Mouse (Mus musculus): Measurements from ENCODE around the gene Ndufs5. TPM values are rescaled to one million over a fixed set of nuclear protein-coding genes. Genes with fewer than 3 reads are reported as not detected.

Gene Ndufs5
- polyA plus RNA-seq, 1 experiment: 95.2 TPM

- 87% methylated on average over 4 of the region's 4 CpGs for WGBS
- no peaks in the 10 kb centered on the region; the same call in 1 of the 2 replicates for H3K4me1 ChIP-seq (ENCODE audit: control insufficient read depth, insufficient read depth, low read length)
- no peak overlapping the region for H3K4me3 ChIP-seq (replicated peaks; ENCODE audit: control insufficient read depth, low read depth, low read length)
- no peak overlapping the region for H3K27ac ChIP-seq (ENCODE audit: control insufficient read depth, insufficient read depth, low read depth, low read length, poor library complexity)
- TF ChIP-seq CTCF (IDR thresholded peaks at IDR 0.05; ENCODE audit: control insufficient read depth, insufficient read depth, low read length) (no peak), POLR2A (IDR thresholded peaks at IDR 0.05; ENCODE audit: borderline replicate concordance, control insufficient read depth, low read depth, low read length) (no peak)
These were observed 27.3 kb upstream of the Ndufs5 start for GRCm38 (mm10) chr4:123745221-123745775.

DNA sequence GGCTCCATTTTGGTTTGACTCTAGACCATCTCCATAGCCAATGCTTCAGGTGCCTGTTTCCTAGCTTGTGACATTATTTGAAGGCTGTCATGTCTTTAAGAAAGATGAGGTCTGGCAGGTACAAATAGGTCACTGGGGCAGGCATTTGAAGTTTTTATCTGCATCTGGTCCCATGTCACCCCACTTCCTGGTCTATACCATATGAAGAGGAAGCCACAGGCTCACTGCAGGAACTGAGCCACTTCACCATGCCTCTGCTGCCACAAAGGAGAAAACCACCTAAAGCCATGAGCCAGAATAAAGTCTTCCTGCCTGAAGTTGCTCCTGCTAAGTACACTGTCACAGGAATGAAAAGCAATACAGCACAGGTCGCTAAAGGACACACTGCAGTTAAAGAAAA, 24.9 kb upstream of the Ndufs5 start:
- WGBS: 71% methylated on average over 1 of the region's 1 CpGs
- H3K4me1 ChIP-seq (ENCODE audit: control insufficient read depth, insufficient read depth, low read length): no peaks in the 10 kb centered on the region; the same call in 1 of the 2 replicates

DNA sequence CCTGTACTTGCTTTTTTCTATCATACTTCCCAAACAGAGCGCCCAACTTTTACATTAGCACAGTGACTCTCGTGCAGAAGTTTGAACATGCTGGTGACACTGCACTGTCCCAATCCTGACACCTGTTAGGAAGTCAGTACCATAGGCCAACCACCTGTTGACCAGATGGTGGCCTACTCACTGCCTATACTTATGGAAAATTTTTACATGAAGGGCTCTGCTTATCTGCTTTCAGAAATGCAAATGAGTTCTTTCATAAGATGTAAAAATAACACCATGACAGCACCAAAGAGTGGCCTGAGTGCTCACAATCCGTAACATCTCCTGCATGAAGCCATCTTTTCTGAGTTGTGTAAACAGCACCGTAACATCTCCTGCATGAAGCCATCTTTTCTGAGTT, 20.7 kb upstream of the Ndufs5 start:
- H3K27ac ChIP-seq (ENCODE audit: control insufficient read depth, insufficient read depth, low read depth, low read length, poor library complexity): no peak overlapping the region
- TF ChIP-seq POLR2A (IDR thresholded peaks at IDR 0.05; ENCODE audit: borderline replicate concordance, control insufficient read depth, low read depth, low read length) (no peak), CTCF (IDR thresholded peaks at IDR 0.05; ENCODE audit: control insufficient read depth, insufficient read depth, low read length) (no peak)
- H3K4me3 ChIP-seq (replicated peaks; ENCODE audit: control insufficient read depth, low read depth, low read length): no peak overlapping the region
- 87% methylated on average over 4 of the region's 4 CpGs for WGBS
- no peaks in the 10 kb centered on the region for H3K4me1 ChIP-seq (ENCODE audit: control insufficient read depth, insufficient read depth, low read length)

More for the DNA sequence above, 24.9 kb upstream of the Ndufs5 start:
- no peak overlapping the region for H3K27ac ChIP-seq (ENCODE audit: control insufficient read depth, insufficient read depth, low read depth, low read length, poor library complexity)
- TF ChIP-seq POLR2A (IDR thresholded peaks at IDR 0.05; ENCODE audit: borderline replicate concordance, control insufficient read depth, low read depth, low read length) (no peak), CTCF (IDR thresholded peaks at IDR 0.05; ENCODE audit: control insufficient read depth, insufficient read depth, low read length) (no peak)
- no peak overlapping the region for H3K4me3 ChIP-seq (replicated peaks; ENCODE audit: control insufficient read depth, low read depth, low read length)

GRCm38 (mm10) chr4:123733532-123733931, 15.5 kb upstream of the Ndufs5 start:
- WGBS: 88% methylated on average over 9 of the region's 9 CpGs
- H3K27ac ChIP-seq (ENCODE audit: control insufficient read depth, insufficient read depth, low read depth, low read length, poor library complexity): no peak overlapping the region

GRCm38 (mm10) chr4:123732921-123733320, 14.9 kb upstream of the Ndufs5 start:
- Histone ChIP-seq H3K27ac (ENCODE audit: control insufficient read depth, insufficient read depth, low read depth, low read length, poor library complexity) (no peak overlapping the region), H3K4me3 (replicated peaks; ENCODE audit: control insufficient read depth, low read depth, low read length) (no peak overlapping the region), H3K4me1 (ENCODE audit: control insufficient read depth, insufficient read depth, low read length) (no peaks in the 10 kb centered on the region)
- whole genome bisulfite sequencing: 93% methylated on average over 2 of the region's 2 CpGs
- TF ChIP-seq POLR2A (IDR thresholded peaks at IDR 0.05; ENCODE audit: borderline replicate concordance, control insufficient read depth, low read depth, low read length) (no peak), CTCF (IDR thresholded peaks at IDR 0.05; ENCODE audit: control insufficient read depth, insufficient read depth, low read length) (no peak)

More at GRCm38 (mm10) chr4:123733532-123733931, 15.5 kb upstream of the Ndufs5 start:
- TF ChIP-seq CTCF (IDR thresholded peaks at IDR 0.05; ENCODE audit: control insufficient read depth, insufficient read depth, low read length) (no peak), POLR2A (IDR thresholded peaks at IDR 0.05; ENCODE audit: borderline replicate concordance, control insufficient read depth, low read depth, low read length) (no peak)
- no peak overlapping the region for H3K4me3 ChIP-seq (replicated peaks; ENCODE audit: control insufficient read depth, low read depth, low read length)
- H3K4me1 ChIP-seq (ENCODE audit: control insufficient read depth, insufficient read depth, low read length): no peaks in the 10 kb centered on the region

DNA sequence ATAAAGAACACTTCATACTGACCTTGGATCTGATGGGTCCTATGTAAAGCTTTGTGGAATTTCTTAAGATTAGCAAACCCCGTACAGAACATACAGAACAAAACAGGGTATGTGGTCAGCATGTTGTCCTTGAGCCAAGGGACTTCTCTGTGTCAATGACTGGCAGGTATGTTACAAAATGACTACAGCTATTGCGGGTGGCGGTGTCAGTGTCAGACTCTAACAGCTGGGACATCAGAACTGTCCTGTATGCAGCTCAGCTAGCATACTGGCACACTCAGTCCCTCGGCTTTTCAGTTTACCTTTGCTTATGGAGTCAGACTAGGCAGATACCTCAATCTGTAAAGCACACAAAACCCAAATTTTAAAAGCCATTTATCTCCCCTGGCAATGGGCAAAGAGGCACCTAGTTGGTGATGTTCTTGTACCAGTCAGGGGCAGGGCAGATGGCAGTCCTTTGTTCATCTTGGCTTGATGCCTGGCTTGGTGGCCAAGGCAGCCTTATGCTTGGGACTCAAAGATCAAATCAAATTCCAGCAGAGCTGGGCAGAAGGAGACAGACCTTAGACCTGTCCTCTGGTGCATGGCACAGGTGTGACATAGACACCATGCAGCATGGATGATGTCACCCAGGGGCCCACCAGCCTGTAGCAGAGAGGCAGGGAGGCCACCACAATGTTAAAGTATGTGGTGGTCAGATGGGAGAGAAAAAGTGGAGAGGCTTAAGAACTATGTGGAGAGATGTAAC, 14.3 kb upstream of the Ndufs5 start:
- TF ChIP-seq POLR2A (IDR thresholded peaks at IDR 0.05; ENCODE audit: borderline replicate concordance, control insufficient read depth, low read depth, low read length) (no peak), CTCF (IDR thresholded peaks at IDR 0.05; ENCODE audit: control insufficient read depth, insufficient read depth, low read length) (no peak)
- no peak overlapping the region for H3K4me3 ChIP-seq (replicated peaks; ENCODE audit: control insufficient read depth, low read depth, low read length)
- H3K27ac ChIP-seq (ENCODE audit: control insufficient read depth, insufficient read depth, low read depth, low read length, poor library complexity): no peak overlapping the region
- H3K4me1 ChIP-seq (ENCODE audit: control insufficient read depth, insufficient read depth, low read length): no peaks in the 10 kb centered on the region
- WGBS: 85% methylated on average over 4 of the region's 4 CpGs

DNA sequence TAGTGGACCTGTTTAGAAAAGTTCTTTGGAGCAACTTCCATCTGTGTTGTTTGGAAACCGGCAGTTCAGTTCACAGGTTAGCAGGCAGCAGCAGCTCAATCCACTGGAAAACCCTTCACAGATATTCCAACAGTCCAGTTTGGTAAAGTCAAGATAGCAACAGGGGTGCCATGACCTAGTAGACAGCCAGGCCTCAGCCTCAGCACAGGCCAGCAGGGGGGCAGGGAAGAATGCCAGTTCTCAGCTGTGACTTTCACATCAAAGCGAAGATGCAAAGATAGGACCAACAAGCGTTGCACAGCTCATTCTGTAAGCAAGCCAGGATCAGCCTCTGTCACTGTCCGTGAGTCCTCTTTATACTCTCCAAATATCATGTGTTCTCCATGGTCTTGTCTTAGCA, 3.8 kb upstream of the Ndufs5 start:
- WGBS: 82% methylated on average over 4 of the region's 4 CpGs
- Histone ChIP-seq H3K4me3 (replicated peaks; ENCODE audit: control insufficient read depth, low read depth, low read length) (no peak overlapping the region), H3K4me1 (ENCODE audit: control insufficient read depth, insufficient read depth, low read length) (no peaks in the 10 kb centered on the region; the same call in 1 of the 2 replicates), H3K27ac (ENCODE audit: control insufficient read depth, insufficient read depth, low read depth, low read length, poor library complexity) (no peak overlapping the region)
- TF ChIP-seq CTCF (IDR thresholded peaks at IDR 0.05; ENCODE audit: control insufficient read depth, insufficient read depth, low read length) (no peak), POLR2A (IDR thresholded peaks at IDR 0.05; ENCODE audit: borderline replicate concordance, control insufficient read depth, low read depth, low read length) (no peak)

- TF ChIP-seq CTCF (IDR thresholded peaks at IDR 0.05; ENCODE audit: control insufficient read depth, insufficient read depth, low read length): no peak
- TF ChIP-seq POLR2A (IDR thresholded peaks at IDR 0.05; ENCODE audit: borderline replicate concordance, control insufficient read depth, low read depth, low read length): no peak
- Histone ChIP-seq H3K4me3 (replicated peaks; ENCODE audit: control insufficient read depth, low read depth, low read length) (peak overlapping the region; percentile 73), H3K27ac (ENCODE audit: control insufficient read depth, insufficient read depth, low read depth, low read length, poor library complexity) (peak overlapping the region; percentile 82), H3K4me1 (ENCODE audit: control insufficient read depth, insufficient read depth, low read length) (no peaks in the 10 kb centered on the region; the same call in 1 of the 2 replicates)
- 14% methylated on average over 7 of the region's 7 CpGs for WGBS
These were observed 405 bp upstream of the Ndufs5 start for GRCm38 (mm10) chr4:123718434-123718780.

Measured in bone marrow, adult 2 months (tissue).